Mouse (Mus musculus): ENCODE measurements around the gene Pdlim4.

GRCm38 (mm10) chr11:54102706-54103449, 34.1 kb upstream of the Pdlim4 start:
- no peak for TF ChIP-seq GATA1 (IDR thresholded peaks at IDR 0.05; ENCODE audit: low read length)
- TF ChIP-seq TAL1 (IDR thresholded peaks at IDR 0.05; ENCODE audit: low read length) = no peak
